In genomic region chr17:49539204-49539603, GRCm38 (mm10) we compare ENCODE assay signal across 8 mouse cellular contexts. TPM values are rescaled to one million over a fixed set of nuclear protein-coding genes. Genes with fewer than 3 reads are reported as not detected.
A peak's percentile ranks its signal among the peaks of the same experiment; 100 is the strongest.
DNase-seq lines count a peak whose midpoint lies in the region; ATAC-seq lines count a peak whose summit lies in the region.

No protein-coding gene starts in this region.

- no peak overlapping the region for H3K4me3 ChIP-seq in heart, embryonic 16.5 days (ENCODE audit: low read length)
- no peak overlapping the region for H3K4me3 ChIP-seq in forebrain, embryonic 13.5 days
- no peak overlapping the region for H3K4me3 ChIP-seq in kidney, embryonic 14.5 days (ENCODE audit: low read length)
- H3K4me3 ChIP-seq in limb, embryonic 13.5 days, result no peak overlapping the region

- H3K9ac ChIP-seq in heart, embryonic 16.5 days (ENCODE audit: low read length), result no peak overlapping the region
- no peak overlapping the region for H3K9ac ChIP-seq in forebrain, embryonic 13.5 days
- no peak overlapping the region for H3K9ac ChIP-seq in kidney, embryonic 14.5 days (ENCODE audit: low read depth, low read length)
- no peak overlapping the region for H3K9ac ChIP-seq in limb, embryonic 13.5 days

- no peak overlapping the region for H3K27ac ChIP-seq in heart, embryonic 16.5 days (ENCODE audit: low read length)
- 0 out of 2 replicates have a peak overlapping the region, but pooled peaks have one; percentile 31 for H3K27ac ChIP-seq in forebrain, embryonic 13.5 days
- H3K27ac ChIP-seq in kidney, embryonic 14.5 days (ENCODE audit: low read depth, low read length), result no peak overlapping the region
- peak overlapping the region; percentile 52; the same call in 1 of the 2 replicates for H3K27ac ChIP-seq in limb, embryonic 13.5 days

- peaks cover 16% of the 10 kb centered on the region for H3K4me1 ChIP-seq in heart, embryonic 16.5 days (ENCODE audit: control insufficient read depth, insufficient read depth, low read length)
- peaks cover 41% of the 10 kb centered on the region for H3K4me1 ChIP-seq in forebrain, embryonic 13.5 days
- H3K4me1 ChIP-seq in kidney, embryonic 14.5 days (ENCODE audit: control insufficient read depth, insufficient read depth, low read length), result peaks cover 16% of the 10 kb centered on the region
- peaks cover 45% of the 10 kb centered on the region for H3K4me1 ChIP-seq in limb, embryonic 13.5 days

- no peak for DNase-seq in heart, postnatal 25 days (ENCODE audit: low spot score)
- peak; percentile 62 for DNase-seq in right cerebral cortex, adult 18-20 months
- DNase-seq in spleen, postnatal 14 days (ENCODE audit: low spot score in 2 of 2), result no peak

- no peaks in the 10 kb centered on the region for H3K27me3 ChIP-seq in heart, embryonic 16.5 days (ENCODE audit: control insufficient read depth, insufficient read depth, low read length)
- H3K27me3 ChIP-seq in forebrain, embryonic 13.5 days, result no peaks in the 10 kb centered on the region
- H3K27me3 ChIP-seq in kidney, embryonic 14.5 days (ENCODE audit: control insufficient read depth, insufficient read depth, low read length), result no peaks in the 10 kb centered on the region
- no peaks in the 10 kb centered on the region for H3K27me3 ChIP-seq in limb, embryonic 13.5 days

- ATAC-seq in heart, embryonic 16.5 days (replicated peaks; ENCODE audit: extremely low read depth, insufficient read depth, low FRiP score), result peak; percentile 35
- ATAC-seq in forebrain, embryonic 13.5 days, result peak; percentile 91
- peak; percentile 44 for ATAC-seq in kidney, embryonic 14.5 days (ENCODE audit: low FRiP score, low TSS enrichment)
- ATAC-seq in limb, embryonic 13.5 days (ENCODE audit: low FRiP score, low read depth), result peak; percentile 62
- no peak for ATAC-seq in erythroid progenitor cell, adult 5-6 weeks (replicated peaks; ENCODE audit: low FRiP score, poor library complexity, severe bottlenecking)

- no peaks in the 10 kb centered on the region for H3K36me3 ChIP-seq in heart, embryonic 16.5 days (ENCODE audit: control insufficient read depth, insufficient read depth)
- no peaks in the 10 kb centered on the region for H3K36me3 ChIP-seq in forebrain, embryonic 13.5 days (ENCODE audit: poor library complexity, severe bottlenecking)
- H3K36me3 ChIP-seq in kidney, embryonic 14.5 days (ENCODE audit: control insufficient read depth, insufficient read depth, low read length), result no peaks in the 10 kb centered on the region
- H3K36me3 ChIP-seq in limb, embryonic 13.5 days, result peaks cover under 1% of the 10 kb centered on the region; the same call in 1 of the 2 replicates

- H3K4me2 ChIP-seq in heart, embryonic 16.5 days (ENCODE audit: low read depth, low read length), result no peak overlapping the region
- H3K4me2 ChIP-seq in forebrain, embryonic 13.5 days, result peak overlapping the region; percentile 4; the same call in 1 of the 2 replicates
- H3K4me2 ChIP-seq in kidney, embryonic 14.5 days (replicated peaks; ENCODE audit: low read depth, low read length), result no peak overlapping the region
- H3K4me2 ChIP-seq in limb, embryonic 13.5 days (replicated peaks), result no peak overlapping the region

- H3K9me3 ChIP-seq in heart, embryonic 16.5 days (replicated peaks; ENCODE audit: control insufficient read depth, low read length), result no peaks in the 10 kb centered on the region
- no peaks in the 10 kb centered on the region for H3K9me3 ChIP-seq in forebrain, embryonic 13.5 days (replicated peaks)
- H3K9me3 ChIP-seq in kidney, embryonic 14.5 days (ENCODE audit: control insufficient read depth, low read length), result no peaks in the 10 kb centered on the region
- no peaks in the 10 kb centered on the region for H3K9me3 ChIP-seq in limb, embryonic 13.5 days

- intact Hi-C loops in heart, postnatal 25 days (cut with DNase I), result no loop called here

- 54% methylated on average over 8 of the region's 8 CpGs for WGBS in heart, embryonic 16.5 days
- 6% methylated on average over 8 of the region's 8 CpGs for WGBS in forebrain, embryonic 13.5 days
- 36% methylated on average over 8 of the region's 8 CpGs for WGBS in kidney, embryonic 14.5 days
- WGBS in limb, embryonic 13.5 days, result 42% methylated on average over 8 of the region's 8 CpGs

RNA-seq across cellular contexts. Expression of gene Daam2, which starts 24.9 kb away (rescaled TPM):
- polyA plus RNA-seq in heart, embryonic 16.5 days (2015; fragmentation: Nextera tagmentation; extraction: Ambion mirVana), result 3.4 and 5.6 TPM in 2 replicates
- total RNA-seq in heart, postnatal 25 days (2021), result 1 to 10 TPM; 8.8 to 9.7 TPM
- 1.2 TPM in 2 replicates for polyA plus RNA-seq in forebrain, embryonic 13.5 days (2015; fragmentation: Nextera tagmentation; extraction: Ambion mirVana)
- 4.7 and 7.9 TPM in 2 replicates for polyA plus RNA-seq in kidney, embryonic 14.5 days (2014; fragmentation: Nextera tagmentation; extraction: Ambion mirVana)
- polyA plus RNA-seq in limb, embryonic 13.5 days (2015; fragmentation: Nextera tagmentation; extraction: Ambion mirVana), result 12.5 and 14.7 TPM in 2 replicates
- total RNA-seq in erythroid progenitor cell, adult 5-6 weeks (2015; ENCODE audit: low replicate concordance), result not detected in 2 replicates
- 0.08 and 0.26 TPM in 2 replicates for total RNA-seq in erythroid progenitor cell, adult 5-6 weeks (2017; ENCODE audit: low replicate concordance)

Comparison
In these comparisons a context has a peak if more than half of its experiments do, and no peak if none do; other contexts are left out.
1. H3K27ac ChIP-seq: peak in forebrain, embryonic 13.5 days (single experiment) and limb, embryonic 13.5 days (single experiment); none in heart, embryonic 16.5 days (single experiment) and kidney, embryonic 14.5 days (single experiment).